Mouse (Mus musculus) retina, postnatal 7 days (tissue): Measurements from ENCODE around the gene Ninl.

Source experiments
- DNase-seq: peaks from one replicate; pipeline ENCODE4 v3.0.0-alpha.2; 2012; ENCODE audit warnings: low read depth, low spot score

The Ninl gene

GRCm38 (mm10) chr2:151039232-151039695, at the start of gene Ninl, which contains the start of gene Nanp:
Ninl (minus strand) TSS chr2:151039382.
Nanp (minus strand) TSS chr2:151039398.
- DNase-seq = peak; percentile 93

- DNase-seq = no peak
Measured at GRCm38 (mm10) chr2:151056637-151057036, 17.5 kb upstream of the Ninl start.

- DNase-seq = no peak
Measured at GRCm38 (mm10) chr2:151040411-151040810, 1.2 kb upstream of the Ninl start.

- DNase-seq = no peak
Measured at GRCm38 (mm10) chr2:151039726-151040125, 544 bp upstream of the Ninl start.

- DNase-seq = peak; percentile 1
Measured at GRCm38 (mm10) chr2:151038811-151039222, 365 bp downstream of the Ninl start.

GRCm38 (mm10) chr2:151037876-151038552, 1.2 kb downstream of the Ninl start:
- DNase-seq = no peak

GRCm38 (mm10) chr2:151037292-151037691, 1.9 kb downstream of the Ninl start:
- no peak for DNase-seq

- DNase-seq = no peak
Measured at GRCm38 (mm10) chr2:151036721-151037120, 2.5 kb downstream of the Ninl start.

- DNase-seq = no peak
Measured at GRCm38 (mm10) chr2:151034435-151034834, 4.7 kb downstream of the Ninl start.

GRCm38 (mm10) chr2:151021158-151021557, 18.0 kb downstream of the Ninl start:
- DNase-seq = no peak

GRCm38 (mm10) chr2:151015316-151015715, 23.9 kb downstream of the Ninl start:
- DNase-seq = no peak

GRCm38 (mm10) chr2:151011273-151011672, 27.9 kb downstream of the Ninl start:
- no peak for DNase-seq

GRCm38 (mm10) chr2:151009515-151010085, 29.6 kb downstream of the Ninl start:
- no peak for DNase-seq

GRCm38 (mm10) chr2:151008939-151009509, 30.2 kb downstream of the Ninl start:
- DNase-seq = peak; percentile 52

GRCm38 (mm10) chr2:151008517-151008932, 30.7 kb downstream of the Ninl start:
- DNase-seq = no peak

- no peak for DNase-seq
Measured at GRCm38 (mm10) chr2:151008006-151008405, 31.2 kb downstream of the Ninl start.

GRCm38 (mm10) chr2:151006281-151006945, 32.8 kb downstream of the Ninl start:
- DNase-seq = no peak

- DNase-seq = no peak
Measured at GRCm38 (mm10) chr2:151004390-151004789, 34.8 kb downstream of the Ninl start.

GRCm38 (mm10) chr2:151003796-151004195, 35.4 kb downstream of the Ninl start:
- DNase-seq = no peak

- no peak for DNase-seq
Measured at GRCm38 (mm10) chr2:151001619-151002175, 37.5 kb downstream of the Ninl start.

- DNase-seq = peak; percentile 43
Measured at GRCm38 (mm10) chr2:151000402-151001178, 38.6 kb downstream of the Ninl start.
